Mouse (Mus musculus): Measurements from ENCODE around the gene Gramd4.
"Not testable (repeated sequence)": the region's sequence is repeated elsewhere in the genome, so short reads cannot be mapped to it uniquely, and the experiment has no call there.

Gramd4 gene

DNA sequence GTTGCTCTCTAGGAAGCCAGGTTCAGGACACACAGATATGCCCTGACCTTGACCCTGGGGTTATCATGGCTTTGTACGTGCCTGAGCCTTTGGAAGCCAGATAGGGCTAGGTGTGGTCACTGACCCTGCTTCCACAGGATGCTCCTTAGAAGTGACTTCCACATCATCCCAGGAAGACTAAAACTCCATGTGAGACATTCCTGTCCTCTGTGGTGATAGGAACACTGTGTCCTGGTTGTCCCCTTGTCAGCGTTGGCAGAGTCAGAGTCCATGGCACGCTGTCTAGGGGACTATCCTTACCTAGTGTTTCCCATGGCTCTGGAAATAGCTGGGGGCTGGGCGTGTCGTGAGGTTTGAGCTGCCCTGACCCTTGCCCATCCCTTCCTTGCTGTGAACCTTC is 58.9 kb downstream of the Gramd4 start:
- DNase-seq (ENCODE audit: low spot score) = no peak

DNA sequence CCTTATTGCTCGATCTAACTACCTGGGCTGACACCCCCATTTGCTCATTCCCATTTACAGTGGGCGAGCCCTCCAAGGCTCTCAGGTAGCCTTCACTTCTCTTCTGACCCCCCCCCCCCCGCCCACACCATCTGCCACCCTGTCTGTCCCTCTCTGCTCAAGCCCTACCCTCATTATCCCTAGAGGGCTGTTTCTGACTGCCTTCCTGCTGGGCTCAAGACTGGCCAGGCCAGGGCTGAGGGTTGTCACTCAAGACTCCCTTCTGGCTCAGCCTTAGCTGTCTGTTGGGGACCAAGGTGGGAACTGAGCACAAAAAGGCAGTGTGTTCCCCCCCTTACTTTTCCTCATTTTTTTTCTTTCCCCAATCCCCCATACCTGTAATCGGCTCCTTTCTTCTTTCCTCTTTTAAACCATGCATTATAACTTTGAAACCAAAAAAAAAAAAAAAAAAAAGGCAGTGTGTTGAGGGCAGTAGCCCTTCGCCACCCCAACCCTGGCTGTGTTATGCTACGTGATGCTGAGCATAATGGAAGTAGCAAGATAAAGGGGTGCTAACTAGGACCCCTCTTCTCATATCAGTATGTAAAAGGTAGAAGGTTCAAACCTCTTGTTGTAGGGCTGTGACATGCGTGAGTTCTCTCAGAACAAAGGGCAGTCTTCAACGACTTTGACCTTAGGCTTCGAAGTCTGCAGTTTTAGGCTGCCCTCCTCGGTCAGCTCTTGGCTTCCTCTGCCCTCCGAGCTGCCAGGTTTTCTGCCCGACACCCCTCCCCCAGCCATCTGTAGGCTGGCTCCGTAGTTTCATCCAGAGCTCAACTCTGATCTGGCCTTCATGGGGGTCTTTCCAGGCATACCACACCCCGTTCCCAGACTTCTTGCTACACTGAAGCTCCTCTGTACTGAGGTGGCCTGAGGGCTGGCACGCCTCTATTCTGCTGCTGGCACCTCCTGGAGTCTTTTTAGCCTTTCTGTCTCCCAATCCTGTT is 59.9 kb downstream of the Gramd4 start:
- no peak for DNase-seq (ENCODE audit: low spot score)

DNA sequence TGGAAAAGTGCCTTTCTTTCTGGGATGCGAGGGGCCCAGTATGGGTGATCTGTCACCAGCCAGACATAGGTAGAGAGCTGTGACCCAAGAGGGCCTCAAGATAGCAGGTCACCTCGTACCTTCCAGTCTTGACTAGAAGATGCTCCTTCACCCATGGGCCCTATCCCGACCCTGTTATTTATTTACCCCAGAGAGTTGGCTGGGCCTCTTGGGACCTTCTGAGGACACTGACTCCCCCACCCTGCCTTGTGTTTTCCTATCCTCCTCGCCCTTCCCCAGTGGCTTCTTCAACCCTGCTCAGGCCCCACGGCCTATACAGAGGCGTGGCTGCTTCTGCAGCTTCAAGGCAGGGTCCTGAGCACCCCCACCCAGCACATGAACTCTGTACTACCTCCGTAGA is 61.7 kb downstream of the Gramd4 start:
- DNase-seq (ENCODE audit: low spot score) = no peak

DNA sequence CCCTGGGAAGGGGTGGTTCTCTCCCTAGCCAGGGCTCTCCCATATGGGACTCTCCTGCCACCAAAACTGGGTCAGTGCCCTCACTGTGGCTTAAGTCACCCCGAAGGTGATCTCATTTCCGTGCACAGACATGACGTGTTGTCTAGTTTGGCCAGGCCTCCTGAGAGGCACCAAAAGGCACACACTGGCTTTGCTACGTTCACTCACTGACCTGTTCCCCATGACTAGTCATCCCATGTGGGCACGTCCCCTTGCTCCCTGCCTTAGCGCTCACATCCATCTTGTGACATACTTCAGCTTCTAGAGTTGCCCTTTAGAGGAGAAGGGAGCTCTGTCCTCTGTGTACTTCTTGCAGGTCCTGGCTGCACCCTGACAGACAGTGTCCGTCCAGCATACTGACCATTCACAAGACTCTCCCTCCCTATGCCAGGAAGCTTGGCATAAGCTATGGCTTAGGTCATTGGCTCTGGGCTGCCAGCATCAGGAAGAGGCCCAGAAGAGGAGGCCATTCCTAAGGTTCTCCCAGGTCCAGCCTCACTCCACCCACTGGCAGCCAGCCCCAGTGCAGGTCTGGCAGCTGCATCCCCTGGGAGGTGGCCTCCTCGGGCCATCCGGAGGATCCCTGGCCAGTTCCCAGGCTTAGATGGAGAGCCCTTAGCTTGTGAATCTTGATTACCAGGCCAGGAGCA is 64.9 kb downstream of the Gramd4 start:
- DNase-seq (ENCODE audit: low spot score) = peak; percentile 21

DNA sequence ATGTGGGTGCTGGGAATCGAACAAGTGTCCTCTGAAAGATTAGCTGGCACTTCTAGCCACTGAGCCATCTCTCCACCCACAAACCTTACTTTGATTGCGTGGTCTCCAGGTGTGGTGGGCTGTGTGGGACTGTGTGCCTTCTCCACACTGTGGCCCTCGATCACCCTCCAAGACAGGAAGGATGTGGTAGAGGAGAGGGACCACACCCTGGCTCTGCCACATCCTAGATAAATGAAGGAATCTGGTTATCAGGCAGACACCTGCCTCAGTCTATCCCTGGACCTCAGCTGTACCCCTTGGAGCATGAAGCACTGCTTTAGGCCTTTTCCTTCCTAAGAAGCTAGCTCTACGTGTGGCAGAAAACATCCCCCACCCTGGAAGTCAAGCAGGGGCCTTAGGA is 65.9 kb downstream of the Gramd4 start:
- no peak for DNase-seq (ENCODE audit: low spot score)

DNA sequence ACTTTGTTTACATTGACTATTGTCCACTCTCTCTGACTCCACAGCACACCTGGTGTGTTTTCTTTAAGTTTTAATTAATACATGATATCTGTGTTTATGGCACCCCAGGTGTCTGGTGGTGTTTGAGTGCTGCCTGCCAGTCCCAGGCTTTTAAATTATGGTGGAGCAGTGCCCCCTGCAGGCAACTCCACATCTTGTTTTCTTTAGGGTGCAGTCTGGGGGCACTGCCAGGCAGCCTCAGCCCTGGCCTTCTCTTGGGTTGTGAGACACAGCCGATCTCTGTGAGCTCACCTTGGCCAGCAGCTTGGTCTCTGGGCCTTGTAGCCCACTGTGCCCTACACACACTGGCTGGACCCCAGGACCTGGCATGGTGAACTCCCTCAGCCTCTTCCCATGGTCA is 66.9 kb downstream of the Gramd4 start:
- peak; percentile 75 for DNase-seq (ENCODE audit: low spot score)

DNA sequence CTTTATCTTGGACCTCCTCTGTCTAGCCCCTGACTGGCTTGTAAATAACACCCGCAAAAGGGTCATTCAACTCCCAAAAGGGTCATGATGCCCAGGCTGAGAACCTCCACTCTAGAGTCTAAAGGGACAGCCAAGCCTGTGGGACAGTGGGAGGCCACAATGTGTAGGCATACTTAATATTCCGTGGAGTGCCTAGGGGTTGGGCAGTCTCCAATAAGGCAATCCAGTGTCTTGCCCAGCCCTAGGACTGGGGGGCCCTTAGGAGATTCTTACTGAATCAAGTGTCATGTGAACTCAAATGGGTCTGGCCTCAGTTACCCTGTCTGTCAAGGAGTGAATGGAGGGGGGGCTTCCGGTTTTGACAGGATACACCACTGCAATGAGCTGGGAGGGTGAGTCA is 71.5 kb downstream of the Gramd4 start:
- DNase-seq (ENCODE audit: low spot score) = no peak

DNA sequence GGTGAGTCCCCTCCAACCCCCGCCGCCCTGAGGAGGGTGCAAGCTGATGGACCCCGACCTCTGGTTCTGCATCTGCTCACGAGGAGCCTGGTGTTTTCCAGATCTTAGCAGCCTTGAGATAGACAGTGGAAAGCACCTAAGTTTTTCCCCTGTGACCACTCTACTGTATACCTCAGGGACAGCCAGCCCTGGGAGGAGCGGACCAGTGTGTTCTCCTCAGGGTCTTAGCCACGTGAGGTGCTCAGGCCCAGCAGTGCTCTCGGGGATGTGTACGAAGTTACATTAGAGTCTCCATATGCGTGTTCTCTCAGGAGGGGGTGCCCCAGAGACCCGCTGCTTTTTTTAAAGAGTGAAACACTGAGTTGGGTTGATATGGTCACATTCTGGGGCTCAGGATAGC is 73.2 kb downstream of the Gramd4 start:
- DNase-seq (ENCODE audit: low spot score) = no peak

DNA sequence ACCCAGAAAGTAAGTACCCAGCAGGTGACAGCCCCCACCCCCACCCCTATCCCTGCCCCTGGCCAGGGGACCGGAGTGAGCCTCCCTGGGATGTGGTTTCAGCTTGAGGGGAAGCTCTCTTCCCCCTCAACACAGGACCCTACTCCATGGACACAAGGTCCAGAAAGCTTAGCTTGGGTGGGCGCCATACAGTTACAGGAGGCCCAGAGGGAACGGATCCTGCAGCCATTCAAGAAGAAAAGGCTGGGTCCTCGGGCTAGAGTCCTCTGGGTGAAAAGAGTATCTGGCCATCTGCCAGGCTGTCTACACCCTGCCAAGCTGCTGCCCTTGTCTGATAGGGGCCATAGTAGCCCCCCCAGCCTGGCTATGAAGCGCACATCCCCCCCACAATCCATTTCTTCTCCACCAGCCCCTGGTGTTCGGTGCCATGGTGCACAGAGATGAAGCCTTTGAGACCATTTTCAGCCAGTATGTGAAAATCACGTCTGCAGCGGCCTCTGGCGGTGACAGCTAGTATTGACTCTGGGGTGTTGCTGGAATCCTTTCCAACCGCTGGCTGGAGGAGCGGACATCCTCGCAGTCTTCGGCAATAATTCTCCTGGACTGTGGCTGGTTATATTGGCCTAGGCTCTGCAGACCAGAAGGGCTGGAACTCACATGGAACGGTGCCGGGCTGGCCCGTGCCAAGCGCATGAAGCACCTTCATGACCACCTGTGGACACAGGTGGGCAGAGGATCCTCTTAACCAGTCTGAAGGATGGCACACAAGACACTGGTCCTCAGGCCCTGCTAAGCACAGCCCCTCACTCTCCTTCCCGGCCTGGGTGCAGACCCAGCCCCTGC is 77.7 kb downstream of the Gramd4 start:
- DNase-seq (ENCODE audit: low spot score) = peak; percentile 83

DNA sequence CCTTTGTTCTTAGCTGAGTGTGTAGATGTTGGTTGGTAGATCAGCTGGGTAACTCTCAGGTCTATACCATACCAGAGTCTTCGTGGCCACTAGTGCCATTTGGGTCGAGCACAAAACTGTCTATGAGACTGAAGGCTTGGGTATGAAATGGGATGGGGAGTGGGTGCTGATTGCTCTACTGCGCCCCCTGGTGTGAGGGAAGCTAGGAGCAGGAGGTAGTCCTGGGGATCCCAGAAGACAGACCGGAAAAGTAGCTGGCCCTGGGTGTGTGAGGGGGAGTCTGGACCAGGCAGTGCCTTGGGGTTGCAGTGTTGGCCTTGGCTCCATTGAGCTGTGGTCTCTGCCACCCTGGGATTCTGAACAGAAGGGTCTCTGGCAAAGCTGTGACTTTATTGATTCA is 80.1 kb downstream of the Gramd4 start:
- DNase-seq (ENCODE audit: low spot score) = peak; percentile 35

DNA sequence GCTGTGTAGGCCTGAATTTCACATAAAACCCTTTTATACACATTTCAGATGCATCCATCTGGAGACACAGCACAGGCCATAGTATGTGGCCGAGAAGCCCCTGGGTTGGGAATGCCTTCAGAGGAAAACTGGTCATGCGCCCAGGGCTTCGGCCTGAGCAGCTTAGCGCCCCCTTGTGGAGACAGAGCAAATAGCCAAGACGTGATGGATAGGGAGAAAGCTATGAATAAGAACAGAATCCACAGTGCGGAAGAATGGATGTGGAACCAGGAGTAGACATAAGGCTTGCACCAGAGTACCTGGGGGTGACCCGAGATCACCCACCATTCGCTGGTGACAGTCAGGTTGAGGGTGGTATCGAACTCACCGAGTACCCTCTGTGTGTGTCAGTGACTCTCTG is 82.8 kb downstream of the Gramd4 start:
- DNase-seq (ENCODE audit: low spot score) = peak; percentile 37

DNA sequence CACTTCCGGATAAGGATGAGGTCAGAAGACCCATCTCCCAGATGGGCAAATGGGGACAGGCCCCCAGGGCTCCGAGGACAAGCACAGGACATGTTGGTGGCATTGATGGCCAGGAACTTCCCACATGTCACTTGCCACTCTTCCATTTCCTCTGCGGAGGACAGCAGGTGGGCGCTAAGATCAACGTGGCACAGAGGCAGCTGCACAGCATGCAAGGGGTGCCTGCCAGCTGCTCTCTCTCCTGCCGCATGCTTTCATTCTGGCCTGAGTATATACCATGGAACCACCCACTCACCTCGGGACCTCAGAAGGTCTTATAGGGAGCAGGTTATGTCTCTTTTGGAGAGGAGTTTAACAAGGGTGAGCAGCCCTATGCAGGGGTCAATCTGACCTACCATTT is 87.1 kb downstream of the Gramd4 start:
- DNase-seq (ENCODE audit: low spot score) = no peak

DNA sequence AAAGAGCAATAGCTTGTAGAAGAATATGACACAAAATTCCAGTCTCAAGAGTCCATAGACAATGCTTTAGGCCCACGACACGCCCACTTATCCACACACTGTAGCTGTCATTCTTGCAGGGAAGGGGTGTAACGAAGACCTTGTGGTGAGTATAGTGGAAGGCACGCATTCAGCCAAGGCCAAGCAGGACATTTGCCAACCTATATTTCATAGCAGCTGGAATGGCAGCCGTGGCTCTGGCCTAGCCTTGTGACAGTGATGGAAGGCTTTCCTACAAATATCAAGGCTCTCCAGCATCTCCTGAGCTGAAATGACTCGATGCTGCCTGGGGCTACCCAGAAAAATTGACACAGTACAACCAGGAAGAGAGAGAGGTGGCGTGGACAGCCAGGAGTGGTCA is 87.6 kb downstream of the Gramd4 start:
- no peak for DNase-seq (ENCODE audit: low spot score)

DNA sequence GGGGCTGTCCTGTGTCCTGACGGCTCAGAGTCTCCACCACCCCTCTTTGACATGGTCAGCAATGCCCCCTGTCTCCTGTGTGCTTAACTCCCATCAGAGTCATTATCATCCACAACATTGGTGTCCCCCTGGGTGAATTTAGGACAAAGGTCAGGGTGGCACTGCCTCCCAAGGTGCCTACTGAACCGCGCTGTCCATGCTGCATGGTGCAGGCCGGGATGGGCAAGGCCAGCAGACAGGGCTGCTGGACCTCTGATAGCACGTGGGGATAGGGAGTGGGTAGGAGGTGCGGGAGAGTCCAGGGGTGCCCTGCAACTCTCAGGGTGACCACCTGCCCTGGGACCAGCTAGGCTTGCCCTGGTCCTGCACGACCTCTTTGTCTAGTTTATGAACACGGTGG is 89.4 kb downstream of the Gramd4 start:
- no peak for DNase-seq (ENCODE audit: low spot score)

DNA sequence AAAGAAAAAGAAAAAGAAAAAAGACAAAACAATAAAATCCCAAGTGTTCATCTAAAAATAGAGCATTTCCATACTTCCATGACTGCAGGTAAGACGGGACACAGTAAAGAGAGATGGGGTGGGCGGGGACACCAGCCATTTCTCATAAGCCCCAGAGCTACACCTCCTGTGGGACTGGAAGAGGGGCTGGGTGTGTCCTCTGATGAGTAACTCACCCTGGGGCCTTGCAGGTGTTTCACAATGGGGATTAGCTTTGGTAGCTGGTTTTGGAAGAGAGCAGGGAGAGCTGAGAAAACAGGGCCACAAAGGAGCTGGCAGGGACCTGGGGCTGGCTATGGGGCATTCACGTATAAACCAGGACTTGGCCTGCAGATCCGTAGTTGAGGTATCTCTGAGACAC is 93.1 kb downstream of the Gramd4 start:
- no peak for DNase-seq (ENCODE audit: low spot score)

DNA sequence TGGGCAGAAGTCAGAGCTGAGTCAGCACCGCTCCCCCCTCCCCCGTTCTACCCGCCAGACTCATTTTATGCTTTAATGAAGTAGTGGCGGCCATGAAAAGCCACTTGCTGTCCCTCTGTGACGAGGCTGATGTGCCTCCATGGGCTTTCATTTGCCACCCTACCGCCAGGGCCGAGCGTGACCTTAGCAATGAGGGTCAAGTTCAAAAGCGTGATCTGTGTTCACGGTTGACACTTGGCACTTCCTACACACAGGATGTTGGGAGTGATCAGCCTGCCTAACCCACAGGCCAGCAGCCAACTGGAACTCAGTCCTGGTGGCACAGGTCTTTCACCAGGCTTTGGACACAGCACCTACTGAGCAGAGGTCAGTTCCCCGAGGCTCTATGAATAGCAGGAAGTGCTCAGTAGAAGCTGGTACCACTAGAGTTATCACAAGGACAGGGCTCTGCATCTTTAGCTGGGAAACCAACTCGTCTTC is 96.0 kb downstream of the Gramd4 start:
- DNase-seq (ENCODE audit: low spot score) = no peak

DNA sequence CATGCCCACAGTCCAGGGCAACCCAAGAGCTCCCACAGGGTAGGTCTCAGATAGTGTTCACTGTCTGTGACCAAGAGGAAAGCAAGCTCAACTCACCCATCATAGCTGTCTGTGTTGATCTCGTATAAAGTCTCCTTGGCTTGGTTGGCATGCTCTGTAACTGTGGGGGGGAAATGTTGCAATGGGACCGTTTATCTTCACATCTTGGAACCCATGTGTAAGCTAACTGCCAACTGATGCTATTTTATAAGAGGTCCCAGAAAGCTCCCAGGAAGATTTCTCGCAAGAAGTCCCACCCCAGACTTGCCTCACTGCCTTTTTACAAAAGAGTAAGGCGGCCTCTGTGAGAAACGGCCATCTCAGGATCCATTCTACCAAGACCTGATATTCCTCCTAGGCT is 99.0 kb downstream of the Gramd4 start:
- no peak for DNase-seq (ENCODE audit: low spot score)

DNA sequence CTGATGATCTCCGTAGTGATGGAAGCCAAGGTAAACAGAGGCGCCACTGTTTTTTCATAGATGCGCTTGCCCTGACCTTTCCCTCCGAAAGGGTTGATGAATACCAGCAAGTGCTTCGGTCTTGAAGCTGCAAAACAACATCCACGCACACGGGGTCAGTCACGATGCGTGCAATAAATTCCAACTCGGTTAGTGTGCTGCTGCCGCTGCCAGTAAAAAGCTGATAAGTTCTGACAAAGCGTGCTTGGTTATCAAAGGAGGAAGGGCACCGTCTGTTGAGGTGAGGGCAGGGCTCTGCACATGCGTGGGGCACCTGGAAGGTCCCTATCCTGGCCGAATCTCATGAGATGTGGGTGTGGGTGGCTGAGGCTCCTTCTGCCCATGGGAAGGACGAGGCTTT is 101.6 kb downstream of the Gramd4 start:
- no peak for DNase-seq (ENCODE audit: low spot score)

DNA sequence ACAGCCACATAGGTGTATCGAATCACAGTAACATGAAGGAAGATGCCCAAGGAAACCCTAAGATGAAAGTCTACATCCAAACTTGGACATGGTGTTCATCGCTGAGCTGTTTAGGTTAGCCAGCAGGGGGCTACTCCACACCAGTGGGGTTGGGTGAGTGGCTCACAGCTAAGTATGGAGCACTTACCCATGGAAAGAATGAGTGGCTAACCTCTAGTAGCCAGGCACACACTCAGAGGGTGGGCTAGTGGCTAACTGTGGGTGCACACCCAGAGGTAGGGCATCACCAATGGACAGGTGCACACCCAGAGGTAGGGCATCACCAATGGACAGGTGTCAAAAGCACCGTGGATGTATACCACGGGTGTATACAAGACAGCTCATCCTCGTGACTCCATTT is 102.2 kb downstream of the Gramd4 start:
- DNase-seq (ENCODE audit: low spot score) = no peak

DNA sequence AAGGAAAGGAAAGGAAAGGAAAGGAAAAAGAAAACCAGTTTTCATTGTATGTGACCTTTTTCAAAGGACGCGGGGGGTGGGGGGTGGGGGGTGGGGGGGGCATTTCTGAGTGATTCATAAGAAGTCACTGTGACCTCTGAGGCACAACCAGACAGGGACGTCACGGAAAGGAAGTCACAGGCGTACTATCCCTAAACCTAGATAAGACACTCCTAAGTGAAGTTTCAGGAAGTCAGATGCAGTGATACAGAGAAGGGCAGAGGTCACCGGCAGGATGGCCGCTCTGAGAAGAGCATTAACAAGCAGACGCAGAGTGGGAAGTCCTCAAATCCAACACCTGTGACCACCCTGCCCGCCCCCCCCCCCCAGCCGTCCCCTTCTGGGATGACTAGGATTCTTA is 103.4 kb downstream of the Gramd4 start:
- no peak for DNase-seq (ENCODE audit: low spot score)

DNA sequence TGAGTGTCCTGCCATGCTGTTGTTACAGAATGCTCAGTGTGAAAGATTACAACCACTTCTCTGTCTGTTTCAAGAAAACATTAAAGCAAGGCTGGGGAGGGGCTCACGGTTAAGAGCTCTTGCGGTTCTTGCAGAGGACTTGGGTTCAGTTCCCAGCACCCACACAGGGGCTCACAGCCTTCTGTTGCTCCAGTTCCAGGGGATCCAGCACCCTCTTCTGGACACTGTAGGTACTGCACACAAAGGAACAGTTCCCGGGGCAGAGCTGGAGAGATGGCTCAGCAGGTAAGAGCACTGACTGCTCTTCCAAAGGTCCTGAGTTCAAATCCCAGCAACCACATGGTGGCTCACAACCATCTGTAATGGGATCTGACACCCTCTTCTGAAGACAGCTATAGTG is 104.3 kb downstream of the Gramd4 start:
- DNase-seq (ENCODE audit: low spot score) = not testable (repeated sequence)

DNA sequence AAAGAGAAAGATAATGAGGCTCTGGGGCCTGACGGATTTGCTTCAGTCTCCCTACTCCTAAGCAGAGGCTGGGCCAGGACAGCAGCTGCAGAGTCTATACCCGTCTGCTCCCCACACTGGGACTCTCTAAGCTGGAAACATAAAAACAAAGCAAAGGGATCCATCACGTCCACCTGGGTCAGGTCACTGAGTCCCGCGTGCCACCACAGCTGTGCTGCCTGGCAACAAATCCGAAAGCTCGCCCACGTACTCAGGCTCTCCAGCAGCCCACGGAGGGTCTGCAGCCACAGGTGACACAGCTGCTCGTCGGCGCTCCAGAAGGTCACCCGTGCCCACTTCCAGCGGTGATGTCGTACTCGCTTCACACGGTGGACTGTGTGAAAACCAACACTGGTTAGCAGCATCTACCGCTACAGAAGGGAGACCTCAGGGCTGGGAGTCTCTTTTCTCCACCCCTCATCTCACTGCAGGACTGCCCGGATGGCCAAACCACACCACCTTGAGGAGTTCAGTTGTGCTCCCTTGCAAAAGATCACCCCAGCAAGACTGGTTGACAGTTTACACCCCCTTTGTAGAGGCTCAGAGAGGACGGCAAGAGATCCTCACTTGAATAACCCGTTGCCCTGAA is 107.3 kb downstream of the Gramd4 start:
- DNase-seq (ENCODE audit: low spot score) = no peak

All from lung, postnatal 25 days (tissue).